Mouse (Mus musculus): ENCODE measurements around the gene Gm14137.
A peak's percentile ranks its signal among the peaks of the same experiment; 100 is the strongest.

Gm14137 gene

DNA sequence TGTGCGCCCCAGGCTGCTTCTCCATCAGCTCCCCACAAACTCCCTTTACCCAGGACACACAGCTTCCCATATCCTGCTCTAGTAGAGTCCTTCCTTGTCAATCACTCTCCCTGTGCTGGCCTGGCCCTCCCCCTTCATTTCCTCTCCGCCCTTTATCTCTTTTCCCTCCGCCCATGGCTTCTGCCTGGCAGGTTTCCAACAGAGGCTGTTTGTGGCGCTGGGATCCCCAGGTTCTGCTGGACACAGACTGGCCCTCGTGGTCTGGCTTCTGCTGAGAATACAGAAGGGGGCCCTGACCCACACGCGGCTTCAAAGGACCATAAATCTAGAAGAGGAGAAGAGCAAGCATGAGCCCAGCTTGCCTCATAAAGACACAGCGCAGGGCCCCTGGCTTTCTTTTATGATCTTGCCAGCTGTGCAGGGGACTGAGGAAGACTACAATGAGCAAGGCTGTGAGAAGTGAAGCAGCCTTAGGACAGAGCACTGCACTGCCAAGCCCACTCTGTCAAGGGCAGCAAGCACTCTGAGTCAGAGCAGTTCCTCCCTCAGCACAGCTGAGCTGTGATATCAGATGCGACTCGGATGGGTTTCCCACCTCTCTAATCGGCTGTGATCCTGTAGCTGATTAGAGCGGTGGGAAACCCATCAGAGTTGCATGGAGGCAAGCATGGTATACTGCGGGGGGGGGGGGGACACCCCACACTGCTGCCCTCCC lies 1.3 kb upstream of the Gm14137 start:
- DNase-seq = peak; percentile 37

DNA sequence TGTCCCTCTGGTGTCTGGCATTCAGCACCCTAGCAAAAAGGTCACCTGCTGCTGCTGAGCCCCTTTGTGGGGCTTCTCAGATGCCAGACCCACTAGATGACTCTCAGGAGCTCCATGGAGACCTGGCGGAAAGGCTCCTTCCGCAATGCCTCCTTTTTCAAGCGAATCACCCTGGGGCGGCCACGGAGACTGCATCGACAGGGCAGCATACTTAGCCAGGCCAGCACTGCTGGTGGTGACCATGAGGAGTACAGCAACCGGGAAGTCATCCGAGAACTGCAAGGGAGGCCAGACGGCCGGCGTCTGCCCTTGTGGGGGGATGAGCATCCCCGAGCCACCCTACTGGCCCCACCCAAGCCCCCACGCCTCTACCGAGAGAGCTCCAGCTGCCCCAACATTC lies 557 bp downstream of the Gm14137 start:
- no peak for DNase-seq

GRCm38 (mm10) chr2:119175614-119176013 lies 1.3 kb downstream of the Gm14137 start:
- no peak for DNase-seq

DNA sequence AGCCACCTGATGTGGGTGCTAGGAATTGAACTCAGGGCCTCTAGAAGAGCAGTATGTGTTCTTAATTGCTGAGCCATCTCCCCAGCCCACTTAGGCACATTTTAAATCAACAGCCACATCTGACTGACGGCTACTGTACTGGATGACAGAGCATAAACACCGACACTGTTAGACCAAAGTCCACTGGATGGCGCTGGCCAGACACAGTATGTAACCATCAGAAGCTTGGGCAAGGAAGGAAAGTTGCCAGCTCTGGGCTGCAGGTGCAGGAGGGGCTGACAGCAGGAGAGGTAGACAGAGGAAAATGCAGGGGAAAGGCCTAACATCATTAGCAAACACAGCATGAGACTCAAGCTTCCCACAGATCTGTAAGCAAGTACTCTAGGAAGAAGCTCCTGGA lies 2.5 kb downstream of the Gm14137 start:
- no peak for DNase-seq

GRCm38 (mm10) chr2:119177384-119177939 lies 3.2 kb downstream of the Gm14137 start:
- no peak for DNase-seq

- DNase-seq = no peak
These were observed 8.6 kb downstream of the Gm14137 start for GRCm38 (mm10) chr2:119182914-119183313.

DNA sequence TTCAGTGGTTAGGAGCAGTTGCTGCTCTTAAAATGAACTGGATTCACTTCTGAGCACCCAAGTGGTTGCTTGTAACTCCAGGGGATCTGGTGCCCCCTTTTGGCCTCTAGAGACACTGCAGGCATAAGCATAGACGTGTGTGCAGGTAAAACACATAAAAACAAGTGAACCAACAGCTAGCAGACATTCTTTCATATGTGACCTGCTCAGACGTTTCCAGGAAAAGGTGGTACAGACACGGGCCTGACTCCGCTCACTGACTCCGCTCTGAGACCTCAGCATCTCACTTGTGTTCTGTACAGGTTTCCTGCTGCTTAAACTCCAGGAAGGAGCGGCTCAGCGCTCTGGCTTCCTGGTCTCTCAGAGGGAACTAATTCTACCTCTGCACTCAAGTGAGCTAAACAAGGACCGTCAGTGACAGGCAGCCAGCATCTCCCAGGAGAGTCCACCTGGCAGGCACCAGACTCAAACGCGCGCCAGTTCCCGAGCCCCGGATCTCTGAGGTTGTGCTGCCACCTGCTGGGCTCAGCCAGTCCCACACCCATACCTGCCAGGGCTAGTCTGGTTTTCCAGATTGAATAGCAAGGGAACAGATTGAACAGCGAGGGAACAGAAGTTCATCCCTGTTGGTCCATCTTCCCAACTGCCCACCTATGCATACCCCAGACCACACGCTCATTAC lies 14.9 kb downstream of the Gm14137 start:
- peak; percentile 81 for DNase-seq

GRCm38 (mm10) chr2:119190969-119191368 lies 16.7 kb downstream of the Gm14137 start:
- DNase-seq = no peak

GRCm38 (mm10) chr2:119194140-119194539 lies 19.8 kb downstream of the Gm14137 start:
- no peak for DNase-seq

- no peak for DNase-seq
These were observed 22.2 kb downstream of the Gm14137 start for GRCm38 (mm10) chr2:119196316-119197108.

DNA sequence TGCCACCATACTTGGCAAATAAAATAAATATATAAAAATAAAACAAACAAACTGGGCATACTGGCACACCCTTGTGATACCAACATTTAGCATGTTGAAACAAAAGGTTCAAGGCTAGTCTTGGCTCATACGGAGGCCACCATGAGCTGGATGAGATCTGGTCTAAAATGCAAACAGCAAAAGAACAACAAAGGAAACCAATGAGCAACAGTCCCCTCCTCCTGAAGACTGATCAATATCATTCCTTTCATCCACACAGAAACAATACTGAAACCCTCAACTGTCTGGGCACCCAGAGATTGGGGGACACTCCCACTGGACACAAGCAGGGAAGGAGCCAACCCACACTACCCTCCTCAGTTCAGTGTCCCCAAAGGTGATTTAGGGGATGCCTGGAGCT lies 23.2 kb downstream of the Gm14137 start:
- no peak for DNase-seq

- DNase-seq = no peak
These were observed 23.7 kb downstream of the Gm14137 start for GRCm38 (mm10) chr2:119198049-119198448.

GRCm38 (mm10) chr2:119198934-119199333 lies 24.6 kb downstream of the Gm14137 start:
- DNase-seq = no peak

DNA sequence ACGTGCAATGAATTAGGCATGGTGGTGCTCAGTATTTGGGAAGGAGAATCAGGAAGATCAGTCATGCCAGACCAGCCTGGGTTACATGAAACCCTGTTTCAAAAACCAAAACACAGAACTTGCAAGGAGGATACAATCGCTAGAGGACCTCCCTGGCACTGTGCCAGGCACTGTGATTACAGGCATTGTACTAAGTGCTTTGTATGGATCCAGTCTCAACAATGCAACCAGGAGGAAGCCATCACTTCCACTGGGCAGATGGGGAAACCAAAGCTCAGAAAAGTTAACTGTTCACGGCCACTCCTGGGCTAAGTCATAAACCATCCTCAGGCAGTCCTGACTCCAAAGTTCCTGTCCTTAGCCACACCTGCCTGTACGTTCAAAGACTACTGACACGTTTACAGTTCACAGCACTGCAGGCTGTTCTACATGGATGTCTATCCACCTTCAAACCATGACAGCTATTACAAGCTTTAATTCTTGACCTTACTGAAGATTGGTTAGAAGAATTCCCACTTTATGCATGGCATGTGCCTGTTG lies 28.7 kb downstream of the Gm14137 start:
- DNase-seq = peak; percentile 29

- DNase-seq = no peak
These were observed 29.7 kb downstream of the Gm14137 start for GRCm38 (mm10) chr2:119203871-119204460.

- no peak for DNase-seq
These were observed 33.6 kb downstream of the Gm14137 start for GRCm38 (mm10) chr2:119207961-119208343.

- peak; percentile 97 for DNase-seq
These were observed 34.3 kb downstream of the Gm14137 start, which contains the start of the genes Zfyve19 and Dnajc17 for GRCm38 (mm10) chr2:119208344-119209175. Gene Zfyve19 (plus strand): TSS chr2:119208617. Gene Dnajc17 (minus strand): TSS chr2:119208795.

- DNase-seq = no peak
These were observed 34.8 kb downstream of the Gm14137 start for GRCm38 (mm10) chr2:119209176-119209507.

Data from right cerebral cortex, postnatal 14 days (tissue).